ENCODE assay signal across 7 mouse cellular contexts in genomic region chr10:93672646-93673479, GRCm38 (mm10). TPM values are rescaled to one million over a fixed set of nuclear protein-coding genes. Genes with fewer than 3 reads are reported as not detected.
DNase-seq lines count a peak whose midpoint lies in the region; ATAC-seq and TF ChIP-seq lines count a peak whose summit lies in the region.

No protein-coding gene starts in this region.

- H3K4me1 ChIP-seq in bone marrow, adult 2 months (ENCODE audit: control insufficient read depth, insufficient read depth, low read length), result no peaks in the 10 kb centered on the region; the same call in 1 of the 2 replicates
- no peaks in the 10 kb centered on the region for H3K4me1 ChIP-seq in midbrain, embryonic 10.5 days

- no peak for TF ChIP-seq CTCF in bone marrow, adult 2 months (IDR thresholded peaks at IDR 0.05; ENCODE audit: control insufficient read depth, insufficient read depth, low read length)

- no peak for TF ChIP-seq POLR2A in bone marrow, adult 2 months (IDR thresholded peaks at IDR 0.05; ENCODE audit: borderline replicate concordance, control insufficient read depth, low read depth, low read length)

- peak overlapping the region; percentile 54 for H3K27ac ChIP-seq in bone marrow, adult 2 months (ENCODE audit: control insufficient read depth, insufficient read depth, low read depth, low read length, poor library complexity)
- no peak overlapping the region for H3K27ac ChIP-seq in midbrain, embryonic 10.5 days (replicated peaks)

- 63% methylated on average over 22 of the region's 22 CpGs for WGBS in bone marrow, adult 2 months
- 88% methylated on average over 22 of the region's 22 CpGs for WGBS in midbrain, embryonic 10.5 days

- no peaks in the 10 kb centered on the region for H3K9me3 ChIP-seq in midbrain, embryonic 10.5 days (replicated peaks)

- H3K36me3 ChIP-seq in midbrain, embryonic 10.5 days, result peaks cover 22% of the 10 kb centered on the region; the same call in 1 of the 2 replicates

- ATAC-seq in frontal cortex, adult (ENCODE audit: low TSS enrichment), result peak; percentile 83
- peak; percentile 56 for ATAC-seq in inflammation-experienced regulatory T-cells, adult 6 months
- ATAC-seq in monocyte, adult 5-6 weeks (replicated peaks; ENCODE audit: insufficient number of reproducible peaks, low FRiP score, low TSS enrichment, poor library complexity, severe bottlenecking), result no peak

- H3K27me3 ChIP-seq in midbrain, embryonic 10.5 days (ENCODE audit: low read depth, poor library complexity, severe bottlenecking), result no peaks in the 10 kb centered on the region

- H3K4me3 ChIP-seq in bone marrow, adult 2 months (replicated peaks; ENCODE audit: control insufficient read depth, low read depth, low read length), result no peak overlapping the region
- no peak overlapping the region for H3K4me3 ChIP-seq in midbrain, embryonic 10.5 days

- DNase-seq in lung, postnatal 10 days, result peak; percentile 37
- DNase-seq in midbrain, embryonic 10.5 days (ENCODE audit: low spot score), result no peak
- DNase-seq in adrenal gland, postnatal 4 days (ENCODE audit: low spot score in 2 of 2), result no peak

RNA-seq across cellular contexts. Expression of gene Ntn4, which starts 32.4 kb away (rescaled TPM):
- 3.0 and 3.7 TPM in 2 replicates for polyA plus RNA-seq in bone marrow, adult 2 months (2011; ENCODE audit: insufficient read depth, insufficient read length, low replicate concordance, missing spikeins)
- polyA plus RNA-seq in inflammation-experienced regulatory T-cells, adult 6 months (2017; shearing (Covaris generic)), result 1 to 10 TPM in 1 of 3 experiments, under 1 TPM in 1, not detected in 1; 0.15 to 2.1 TPM
- 0.89 and 1.2 TPM in 2 replicates for polyA plus RNA-seq in midbrain, embryonic 10.5 days (2016; fragmentation: Nextera tagmentation; extraction: Ambion mirVana)
- total RNA-seq in adrenal gland, postnatal 4 days (2021), result 10 to 100 TPM; 12.9 to 14.8 TPM
- total RNA-seq in monocyte, adult 5-6 weeks (2017), result 0.10 to 0.38 TPM in 2 of 3 replicates, not detected in the other
